Comparison of ENCODE assay signal across 8 mouse cellular contexts in genomic region chr11:88046323-88046937, GRCm38 (mm10). TPM values are rescaled to one million over a fixed set of nuclear protein-coding genes. Genes with fewer than 3 reads are reported as not detected.
DNase-seq lines count a peak whose midpoint lies in the region; ATAC-seq and TF ChIP-seq lines count a peak whose summit lies in the region.

No protein-coding gene starts in this region.

- peak overlapping the region; percentile 90 for H3K9ac ChIP-seq in hindbrain, postnatal 0 days (replicated peaks; ENCODE audit: low read length)
- H3K9ac ChIP-seq in midbrain, postnatal 0 days (replicated peaks; ENCODE audit: low read length, poor library complexity, severe bottlenecking), result peak overlapping the region; percentile 97; the same call in 1 of the 2 replicates

- DNase-seq in adrenal gland, postnatal 10 days, result peak; percentile 28
- no peak for DNase-seq in adrenal gland, postnatal 4 days (ENCODE audit: low spot score in 2 of 2)
- peak; percentile 25 for DNase-seq in thymus, adult 2 months
- DNase-seq in thymus, postnatal 0 days (ENCODE audit: low spot score), result no peak
- DNase-seq in hindbrain, postnatal 0 days (ENCODE audit: low spot score), result no peak
- DNase-seq in midbrain, postnatal 0 days (ENCODE audit: low spot score), result no peak
- DNase-seq in gastrocnemius, postnatal 14 days, result no peak

- H3K4me2 ChIP-seq in hindbrain, postnatal 0 days (ENCODE audit: low read depth, low read length), result peak overlapping the region; percentile 82
- peak overlapping the region; percentile 50 for H3K4me2 ChIP-seq in midbrain, postnatal 0 days (ENCODE audit: low read depth, low read length, poor library complexity, severe bottlenecking)

- 48% methylated on average over 17 of the region's 17 CpGs for WGBS in thymus, adult 2 months
- 57% methylated on average over 17 of the region's 17 CpGs for WGBS in hindbrain, postnatal 0 days
- 57% methylated on average over 17 of the region's 17 CpGs for WGBS in midbrain, postnatal 0 days

- ATAC-seq in hindbrain, postnatal 0 days, result no peak
- ATAC-seq in midbrain, postnatal 0 days (ENCODE audit: low FRiP score), result no peak
- ATAC-seq in erythroid progenitor cell, adult 5-6 weeks (replicated peaks; ENCODE audit: low FRiP score, poor library complexity, severe bottlenecking), result no peak

- peaks cover 20% of the 10 kb centered on the region for H3K36me3 ChIP-seq in thymus, adult 2 months (ENCODE audit: control insufficient read depth, insufficient read depth, low read length)
- no peaks in the 10 kb centered on the region for H3K36me3 ChIP-seq in hindbrain, postnatal 0 days (ENCODE audit: insufficient read depth, low read length)
- no peaks in the 10 kb centered on the region; the same call in 1 of the 2 replicates for H3K36me3 ChIP-seq in midbrain, postnatal 0 days (ENCODE audit: insufficient read depth, low read length)

- TF ChIP-seq CTCF in thymus, adult 2 months (IDR thresholded peaks at IDR 0.05; ENCODE audit: borderline replicate concordance, control insufficient read depth, extremely low read depth, insufficient read depth, low read length, poor library complexity), result no peak
- no peak for TF ChIP-seq CTCF in hindbrain, postnatal 0 days (IDR thresholded peaks at IDR 0.05; ENCODE audit: low read depth)
- TF ChIP-seq CTCF in midbrain, postnatal 0 days (IDR thresholded peaks at IDR 0.05), result 0 out of 2 replicates have a peak, but pooled peaks have one; percentile 3

- peak overlapping the region; percentile 6; the same call in 1 of the 2 replicates for H3K4me3 ChIP-seq in thymus, adult 2 months (ENCODE audit: control insufficient read depth, insufficient read depth, low read length)
- H3K4me3 ChIP-seq in hindbrain, postnatal 0 days (ENCODE audit: low read length), result peak overlapping the region; percentile 92
- peak overlapping the region; percentile 95 for H3K4me3 ChIP-seq in midbrain, postnatal 0 days (ENCODE audit: low read depth, low read length)

- H3K4me1 ChIP-seq in thymus, adult 2 months (replicated peaks; ENCODE audit: control insufficient read depth, insufficient read depth, low read length), result peaks cover 5% of the 10 kb centered on the region; the same call in 1 of the 2 replicates
- peaks cover 15% of the 10 kb centered on the region for H3K4me1 ChIP-seq in hindbrain, postnatal 0 days (ENCODE audit: insufficient read depth, low read length)
- H3K4me1 ChIP-seq in midbrain, postnatal 0 days (ENCODE audit: insufficient read depth, low read length), result 0 out of 2 replicates have a peak, but pooled peaks cover 6% of the 10 kb centered on the region

- no peaks in the 10 kb centered on the region for H3K27me3 ChIP-seq in thymus, adult 2 months (ENCODE audit: control insufficient read depth, insufficient read depth, low read length)
- H3K27me3 ChIP-seq in hindbrain, postnatal 0 days (ENCODE audit: insufficient read depth, low read length), result no peaks in the 10 kb centered on the region
- no peaks in the 10 kb centered on the region for H3K27me3 ChIP-seq in midbrain, postnatal 0 days (ENCODE audit: insufficient read depth, low read length)

- intact Hi-C loops in gastrocnemius, postnatal 14 days (cut with DNase I; ENCODE audit: low total_unique reads), result loop anchor here (5.0 kb wide), 1 partner anchor 59 kb away; the partner anchor contains the start of gene Dynll2

- no peak overlapping the region for H3K27ac ChIP-seq in thymus, adult 2 months (ENCODE audit: control insufficient read depth, insufficient read depth, low read length)
- H3K27ac ChIP-seq in hindbrain, postnatal 0 days, result peak overlapping the region; percentile 99; the same call in 1 of the 2 replicates
- H3K27ac ChIP-seq in midbrain, postnatal 0 days (ENCODE audit: low read depth, low read length), result peak overlapping the region; percentile 99

- no peak for TF ChIP-seq POLR2A in thymus, adult 2 months (IDR thresholded peaks at IDR 0.05; ENCODE audit: control insufficient read depth, extremely low read depth, insufficient read depth, low read length, poor library complexity)

- no peaks in the 10 kb centered on the region for H3K9me3 ChIP-seq in hindbrain, postnatal 0 days (ENCODE audit: low read length)
- no peaks in the 10 kb centered on the region for H3K9me3 ChIP-seq in midbrain, postnatal 0 days (ENCODE audit: low read length)

RNA-seq across cellular contexts. Expression of gene Srsf1, which starts 0.7 kb away (rescaled TPM):
- 100 to 1,000 TPM; 198 to 256 TPM for total RNA-seq in adrenal gland, postnatal 10 days (2021)
- total RNA-seq in adrenal gland, postnatal 4 days (2021), result 100 to 1,000 TPM; 299 to 343 TPM
- polyA plus RNA-seq in thymus, adult 2 months (2012; rRNA removed), result 247 and 358 TPM in 2 replicates
- polyA plus RNA-seq in thymus, postnatal 0 days (2015; fragmentation: Nextera tagmentation; extraction: Ambion mirVana), result 308 and 311 TPM in 2 replicates
- total RNA-seq in hindbrain, postnatal 0 days (2014; rRNA removed), result 277 and 332 TPM in 2 replicates
- polyA plus RNA-seq in hindbrain, postnatal 0 days (2015; fragmentation: Nextera tagmentation; extraction: Ambion mirVana), result 124 and 130 TPM in 2 replicates
- 280 and 374 TPM in 2 replicates for total RNA-seq in midbrain, postnatal 0 days (2014; rRNA removed)
- polyA plus RNA-seq in midbrain, postnatal 0 days (2015; fragmentation: Nextera tagmentation; extraction: Ambion mirVana), result 111 and 125 TPM in 2 replicates
- total RNA-seq in erythroid progenitor cell, adult 5-6 weeks (2015; ENCODE audit: low replicate concordance), result 312 and 323 TPM in 2 replicates
- 485 and 568 TPM in 2 replicates for total RNA-seq in erythroid progenitor cell, adult 5-6 weeks (2017; ENCODE audit: low replicate concordance)
- 10 to 100 TPM; 58.0 to 76.3 TPM for total RNA-seq in gastrocnemius, postnatal 14 days (2021)

RNA-seq across cellular contexts. Expression of gene Vezf1, which starts 21.6 kb away (rescaled TPM):
- total RNA-seq in adrenal gland, postnatal 10 days (2021), result 10 to 100 TPM; 37.8 to 41.3 TPM
- 10 to 100 TPM; 56.6 to 56.9 TPM for total RNA-seq in adrenal gland, postnatal 4 days (2021)
- polyA plus RNA-seq in thymus, adult 2 months (2012; rRNA removed), result 35.4 and 35.9 TPM in 2 replicates
- 32.8 and 33.1 TPM in 2 replicates for polyA plus RNA-seq in thymus, postnatal 0 days (2015; fragmentation: Nextera tagmentation; extraction: Ambion mirVana)
- 32.7 and 33.5 TPM in 2 replicates for total RNA-seq in hindbrain, postnatal 0 days (2014; rRNA removed)
- polyA plus RNA-seq in hindbrain, postnatal 0 days (2015; fragmentation: Nextera tagmentation; extraction: Ambion mirVana), result 29.2 and 31.9 TPM in 2 replicates
- total RNA-seq in midbrain, postnatal 0 days (2014; rRNA removed), result 31.4 and 40.6 TPM in 2 replicates
- polyA plus RNA-seq in midbrain, postnatal 0 days (2015; fragmentation: Nextera tagmentation; extraction: Ambion mirVana), result 29.7 and 30.9 TPM in 2 replicates
- 29.6 and 37.3 TPM in 2 replicates for total RNA-seq in erythroid progenitor cell, adult 5-6 weeks (2015; ENCODE audit: low replicate concordance)
- total RNA-seq in erythroid progenitor cell, adult 5-6 weeks (2017; ENCODE audit: low replicate concordance), result 16.3 and 17.8 TPM in 2 replicates
- 10 to 100 TPM; 39.2 to 43.5 TPM for total RNA-seq in gastrocnemius, postnatal 14 days (2021)

RNA-seq across cellular contexts. Expression of gene Cuedc1, which starts 51.4 kb away (rescaled TPM):
- total RNA-seq in adrenal gland, postnatal 10 days (2021), result 10 to 100 TPM; 32.4 to 43.1 TPM
- 10 to 100 TPM; 59.3 to 65.2 TPM for total RNA-seq in adrenal gland, postnatal 4 days (2021)
- polyA plus RNA-seq in thymus, adult 2 months (2012; rRNA removed), result 13.8 and 15.5 TPM in 2 replicates
- 10.7 and 11.4 TPM in 2 replicates for polyA plus RNA-seq in thymus, postnatal 0 days (2015; fragmentation: Nextera tagmentation; extraction: Ambion mirVana)
- total RNA-seq in hindbrain, postnatal 0 days (2014; rRNA removed), result 33.6 and 44.6 TPM in 2 replicates
- 35.8 and 40.9 TPM in 2 replicates for polyA plus RNA-seq in hindbrain, postnatal 0 days (2015; fragmentation: Nextera tagmentation; extraction: Ambion mirVana)
- 38.8 and 40.2 TPM in 2 replicates for total RNA-seq in midbrain, postnatal 0 days (2014; rRNA removed)
- 32.7 and 37.5 TPM in 2 replicates for polyA plus RNA-seq in midbrain, postnatal 0 days (2015; fragmentation: Nextera tagmentation; extraction: Ambion mirVana)
- total RNA-seq in erythroid progenitor cell, adult 5-6 weeks (2015; ENCODE audit: low replicate concordance), result 0.84 TPM in 1 of 2 replicates, not detected in the other
- 0.39 TPM in 1 of 2 replicates, not detected in the other for total RNA-seq in erythroid progenitor cell, adult 5-6 weeks (2017; ENCODE audit: low replicate concordance)
- total RNA-seq in gastrocnemius, postnatal 14 days (2021), result 10 to 100 TPM; 48.5 to 50.0 TPM

RNA-seq across cellular contexts. Expression of gene Dynll2, which starts 59.1 kb away (rescaled TPM):
- 100 to 1,000 TPM; 124 to 136 TPM for total RNA-seq in adrenal gland, postnatal 10 days (2021)
- total RNA-seq in adrenal gland, postnatal 4 days (2021), result 100 to 1,000 TPM; 143 to 154 TPM
- polyA plus RNA-seq in thymus, adult 2 months (2012; rRNA removed), result 60.7 and 69.7 TPM in 2 replicates
- polyA plus RNA-seq in thymus, postnatal 0 days (2015; fragmentation: Nextera tagmentation; extraction: Ambion mirVana), result 23.1 and 26.6 TPM in 2 replicates
- 51.3 and 62.1 TPM in 2 replicates for total RNA-seq in hindbrain, postnatal 0 days (2014; rRNA removed)
- 59.7 and 60.5 TPM in 2 replicates for polyA plus RNA-seq in hindbrain, postnatal 0 days (2015; fragmentation: Nextera tagmentation; extraction: Ambion mirVana)
- 72.1 and 89.8 TPM in 2 replicates for total RNA-seq in midbrain, postnatal 0 days (2014; rRNA removed)
- polyA plus RNA-seq in midbrain, postnatal 0 days (2015; fragmentation: Nextera tagmentation; extraction: Ambion mirVana), result 54.5 and 56.8 TPM in 2 replicates
- total RNA-seq in erythroid progenitor cell, adult 5-6 weeks (2015; ENCODE audit: low replicate concordance), result 8.4 and 10.1 TPM in 2 replicates
- 1.5 and 5.9 TPM in 2 replicates for total RNA-seq in erythroid progenitor cell, adult 5-6 weeks (2017; ENCODE audit: low replicate concordance)
- total RNA-seq in gastrocnemius, postnatal 14 days (2021), result 100 to 1,000 TPM; 134 to 138 TPM

Comparison
In these comparisons a context has a peak if more than half of its experiments do, and no peak if none do; other contexts are left out.
1. DNase-seq: peak in adrenal gland, postnatal 10 days (single experiment) and thymus, adult 2 months (single experiment); none in adrenal gland, postnatal 4 days (0 of 2), thymus, postnatal 0 days (single experiment), hindbrain, postnatal 0 days (single experiment), midbrain, postnatal 0 days (single experiment) and gastrocnemius, postnatal 14 days (single experiment).
2. H3K4me3 ChIP-seq: peak in every context shown above with its lines; median percentile 95 in midbrain, postnatal 0 days; 92 in hindbrain, postnatal 0 days; 6 in thymus, adult 2 months.
3. RNA of gene Cuedc1, which starts 51.4 kb away (total RNA-seq): 59.3 to 65.2 TPM in adrenal gland, postnatal 4 days, 48.5 to 50.0 TPM in gastrocnemius, postnatal 14 days, 33.6 to 44.6 TPM in hindbrain, postnatal 0 days, 32.4 to 43.1 TPM in adrenal gland, postnatal 10 days and 38.8 to 40.2 TPM in midbrain, postnatal 0 days; 0.39 to 0.84 TPM in erythroid progenitor cell, adult 5-6 weeks; every median in the first group is over 10 times any median in the second.